Mouse (Mus musculus) intestine, postnatal 0 days (tissue): Measurements from ENCODE around the gene Dda1. TPM values are rescaled to one million over a fixed set of nuclear protein-coding genes. Genes with fewer than 3 reads are reported as not detected.

Experiments
- ATAC-seq: fragments of 200-750 bp; cut with Nextera tagmentation; 2 replicates; pipeline ENCODE4 v1.8.0; 2017; ENCODE audit warnings: mild to moderate bottlenecking, moderate TSS enrichment, moderate library complexity
- H3K27ac ChIP-seq: fragments of 300-500 bp; sonication (generic); 2 replicates; pipeline ENCODE4 v1.5.1; 2014; ENCODE audit warnings: mild to moderate bottlenecking, low read depth, low read length, moderate library complexity
- H3K27me3 ChIP-seq: fragments of 300-500 bp; sonication (generic); replicated peaks from 2 replicates; pipeline ENCODE4 v1.6.1; 2014; ENCODE audit warnings: low read length, mixed read lengths; ENCODE audit not compliant: control insufficient read depth, insufficient read depth
- H3K36me3 ChIP-seq: fragments of 300-500 bp; sonication (generic); 2 replicates; pipeline ENCODE4 v1.6.1; 2014; ENCODE audit warnings: mild to moderate bottlenecking, moderate library complexity; ENCODE audit not compliant: control insufficient read depth, insufficient read depth
- H3K4me1 ChIP-seq: fragments of 300-500 bp; sonication (generic); replicated peaks from 2 replicates; pipeline ENCODE4 v1.6.1; 2014; ENCODE audit warnings: antibody characterized with exemption, low read length, mixed read lengths; ENCODE audit not compliant: control insufficient read depth, insufficient read depth
- H3K4me2 ChIP-seq: fragments of 300-500 bp; sonication (generic); replicated peaks from 2 replicates; pipeline ENCODE4 v1.6.1; 2014; ENCODE audit warnings: low read depth, mild to moderate bottlenecking, moderate library complexity
- H3K4me3 ChIP-seq: fragments of 300-500 bp; sonication (generic); 2 replicates; pipeline ENCODE4 v1.5.1; 2014; ENCODE audit warnings: low read depth, low read length
- H3K9ac ChIP-seq: fragments of 300-500 bp; sonication (generic); 2 replicates; pipeline ENCODE4 v1.6.1; 2014; ENCODE audit warnings: mild to moderate bottlenecking, low read depth, low read length
- H3K9me3 ChIP-seq: fragments of 300-500 bp; sonication (generic); 2 replicates; pipeline ENCODE4 v1.6.1; 2016; ENCODE audit warnings: mixed run types; ENCODE audit not compliant: control insufficient read depth
- CTCF ChIP-seq: sonication (generic); IDR thresholded peaks from 2 replicates; pipeline ENCODE4 v1.5.1; 2016; ENCODE audit warnings: low read depth, mild to moderate bottlenecking, control low read depth, antibody characterized with exemption, moderate library complexity
- WGBS: fragments of 180-500 bp; shearing (Covaris S2); extraction: QIAGEN DNeasy Blood & Tissue Kit; methylation state at CpG from one replicate; pipeline ENCODE4 v1.1.7; 2014; 5-methylcytosine and 5-hydroxymethylcytosine counted together
- polyA plus RNA-seq: library from polyadenylated mRNA; unstranded; fragments of >200 nt; fragmentation: Nextera tagmentation; extraction: Ambion mirVana; gene quantifications from 2 replicates; pipeline ENCODE4 v1.2.1, GENCODE M21; 2015

Gene Dda1
- polyA plus RNA-seq, 1 experiment from 2014 or later = 82.8 TPM

DNA sequence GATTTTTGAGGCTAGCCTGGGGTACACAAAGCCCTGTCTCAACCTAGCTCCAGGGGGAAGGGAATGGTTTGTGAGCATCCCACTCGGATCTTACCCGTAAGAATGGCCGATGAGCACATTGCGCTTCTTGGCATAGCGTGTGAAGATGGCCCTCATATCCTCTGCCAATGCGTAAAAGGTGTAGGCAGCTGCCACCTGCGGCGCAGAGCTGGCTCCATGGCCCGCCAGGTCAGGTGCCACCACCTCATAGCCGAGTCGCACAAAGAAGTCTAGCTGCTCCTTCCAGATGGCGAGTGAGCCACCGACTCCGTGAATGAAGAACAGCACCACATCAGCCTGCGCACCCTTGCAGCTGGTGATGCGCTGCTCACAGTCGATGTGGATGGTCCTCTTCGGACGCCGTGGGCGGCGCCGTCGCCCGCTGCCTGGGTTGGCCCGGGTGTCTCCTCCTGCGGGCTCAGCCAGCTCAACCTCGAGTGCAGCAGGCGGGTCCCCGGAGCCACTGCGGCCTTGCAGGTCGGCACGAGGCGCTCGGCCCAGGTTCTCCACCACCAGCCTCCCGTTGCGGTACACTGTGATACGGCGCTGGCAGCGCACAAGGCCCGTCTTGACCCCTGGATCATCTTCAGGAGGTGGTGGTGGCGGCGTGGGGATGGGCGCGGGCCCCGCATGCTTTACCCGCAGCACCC is 7.7 kb upstream of the Dda1 start:
- no peaks in the 10 kb centered on the region; the same call in 1 of the 2 replicates for H3K36me3 ChIP-seq
- peaks cover 5% of the 10 kb centered on the region; the same call in 1 of the 2 replicates for H3K4me1 ChIP-seq
- TF ChIP-seq CTCF = no peak
- no peak overlapping the region for H3K9ac ChIP-seq
- no peaks in the 10 kb centered on the region for H3K9me3 ChIP-seq
- no peak for ATAC-seq
- H3K4me2 ChIP-seq = no peak overlapping the region
- WGBS = 87% methylated on average over 41 of the region's 47 CpGs
- no peak overlapping the region for H3K27ac ChIP-seq
- H3K27me3 ChIP-seq = no peaks in the 10 kb centered on the region
- no peak overlapping the region for H3K4me3 ChIP-seq

DNA sequence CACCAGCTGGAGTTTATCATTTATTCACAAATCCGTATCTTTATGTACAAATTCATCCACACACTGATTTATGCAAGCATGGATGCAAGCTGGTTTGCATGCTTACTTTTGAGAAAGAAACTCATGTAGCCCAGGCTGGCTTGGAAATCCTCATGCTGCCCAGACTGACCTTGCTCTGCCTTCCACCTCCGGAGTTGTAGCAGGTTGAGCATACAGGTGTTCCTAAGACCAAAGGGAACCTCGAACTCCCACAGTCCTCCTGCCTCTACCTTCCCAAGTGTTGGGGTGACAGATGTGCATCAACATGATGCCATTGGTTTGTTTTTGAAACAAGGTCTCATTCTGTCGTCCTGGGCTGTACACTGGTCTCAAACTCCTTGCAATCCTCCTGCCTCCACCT is 6.8 kb upstream of the Dda1 start:
- H3K4me3 ChIP-seq = no peak overlapping the region
- H3K9ac ChIP-seq = no peak overlapping the region
- 0 out of 2 replicates have a peak overlapping the region, but pooled peaks have one; percentile 91 for H3K4me2 ChIP-seq
- no peaks in the 10 kb centered on the region for H3K9me3 ChIP-seq
- H3K27ac ChIP-seq = no peak overlapping the region
- 72% methylated on average over 4 of the region's 4 CpGs for WGBS
- no peaks in the 10 kb centered on the region; the same call in 1 of the 2 replicates for H3K36me3 ChIP-seq
- no peaks in the 10 kb centered on the region for H3K27me3 ChIP-seq
- no peak for TF ChIP-seq CTCF
- no peak for ATAC-seq
- H3K4me1 ChIP-seq = peaks cover 5% of the 10 kb centered on the region; the same call in 1 of the 2 replicates

DNA sequence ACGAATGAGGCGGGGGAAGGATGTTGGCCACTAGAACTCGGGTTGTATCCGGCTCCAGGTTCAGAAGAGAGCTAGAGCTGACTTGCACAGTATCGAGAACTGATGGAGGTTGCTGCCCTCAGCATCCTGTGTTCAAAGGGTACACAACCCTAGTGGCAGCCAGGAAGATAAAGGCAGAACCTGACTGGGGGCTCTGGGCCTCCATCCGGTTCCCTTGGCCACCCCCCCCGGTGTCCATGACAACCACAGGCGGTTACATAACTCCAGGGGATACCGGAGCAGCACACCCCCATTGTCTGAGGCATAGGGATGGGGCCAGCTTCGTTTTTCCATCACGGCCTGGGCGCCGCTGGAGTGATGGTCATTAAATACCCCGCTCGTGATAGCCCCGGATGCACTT is 6.2 kb upstream of the Dda1 start:
- H3K9me3 ChIP-seq = no peaks in the 10 kb centered on the region
- no peak overlapping the region for H3K27ac ChIP-seq
- TF ChIP-seq CTCF = peak; percentile 12; the same call in 1 of the 2 replicates
- H3K36me3 ChIP-seq = no peaks in the 10 kb centered on the region; the same call in 1 of the 2 replicates
- H3K4me1 ChIP-seq = peaks cover 5% of the 10 kb centered on the region; the same call in 1 of the 2 replicates
- H3K27me3 ChIP-seq = no peaks in the 10 kb centered on the region
- ATAC-seq = no peak
- H3K9ac ChIP-seq = peak overlapping the region; percentile 49
- peak overlapping the region; percentile 65 for H3K4me3 ChIP-seq
- WGBS = 13% methylated on average over 16 of the region's 16 CpGs
- H3K4me2 ChIP-seq = peak overlapping the region; percentile 91

DNA sequence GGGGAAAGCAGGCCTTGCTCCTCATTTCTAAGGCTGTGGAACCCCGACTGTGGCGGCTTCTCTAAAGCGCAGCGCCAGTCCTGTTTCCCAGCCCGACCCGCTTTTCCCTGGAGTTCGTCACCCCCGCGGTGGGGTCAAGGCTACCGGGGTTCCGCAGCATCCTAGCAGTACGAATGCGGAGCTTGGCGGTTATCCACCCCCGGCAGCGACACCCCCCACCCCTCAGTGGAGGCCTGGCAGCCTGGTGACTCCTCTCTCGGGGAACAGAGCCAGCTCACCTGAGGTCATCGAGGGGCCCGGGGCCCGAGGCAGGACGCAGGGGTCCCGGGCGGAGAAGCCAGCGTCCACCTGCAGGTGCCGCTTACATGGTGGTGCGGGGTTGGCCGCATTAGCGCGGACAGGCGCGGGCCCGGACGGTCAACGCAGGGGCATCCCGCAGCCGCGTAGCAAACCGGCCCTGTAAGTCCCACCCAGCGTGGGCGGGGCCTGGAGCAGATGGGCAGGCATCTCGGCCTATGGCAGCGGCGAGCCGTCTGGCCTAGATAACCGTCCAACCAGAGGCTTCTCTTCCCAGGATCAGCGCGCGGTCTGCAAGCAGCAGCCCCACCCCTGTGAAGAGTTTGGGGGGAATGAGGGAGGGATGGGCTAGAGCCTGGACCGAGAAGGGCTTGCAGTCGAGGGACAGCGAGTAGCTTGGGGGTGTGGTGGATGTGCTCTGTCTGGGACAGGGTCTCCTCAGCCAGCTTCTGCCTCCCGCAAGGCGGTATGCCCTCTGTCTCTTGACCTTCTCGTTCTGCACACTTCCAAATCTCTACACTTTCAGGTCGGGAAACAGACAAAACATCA is 5.6 kb upstream of the Dda1 start, which contains the start of gene Abhd8:
Abhd8 (minus strand) TSS at position 468 of the 846 bp plus-strand sequence.
- no peaks in the 10 kb centered on the region for H3K9me3 ChIP-seq
- ATAC-seq = peak; percentile 47
- WGBS = under 1% methylated on average over 53 of the region's 55 CpGs
- 0 out of 2 replicates have a peak, but pooled peaks have one; percentile 24 for TF ChIP-seq CTCF
- H3K27ac ChIP-seq = peak within 1 kb of the TSS; percentile 62
- peak within 1 kb of the TSS; percentile 65 for H3K4me3 ChIP-seq
- peak within 1 kb of the TSS; percentile 49 for H3K9ac ChIP-seq
- H3K27me3 ChIP-seq = no peaks in the 10 kb centered on the region
- no peaks in the 10 kb centered on the region; the same call in 1 of the 2 replicates for H3K36me3 ChIP-seq
- peaks cover 5% of the 10 kb centered on the region; the same call in 1 of the 2 replicates for H3K4me1 ChIP-seq
- H3K4me2 ChIP-seq = peak within 1 kb of the TSS; percentile 91

DNA sequence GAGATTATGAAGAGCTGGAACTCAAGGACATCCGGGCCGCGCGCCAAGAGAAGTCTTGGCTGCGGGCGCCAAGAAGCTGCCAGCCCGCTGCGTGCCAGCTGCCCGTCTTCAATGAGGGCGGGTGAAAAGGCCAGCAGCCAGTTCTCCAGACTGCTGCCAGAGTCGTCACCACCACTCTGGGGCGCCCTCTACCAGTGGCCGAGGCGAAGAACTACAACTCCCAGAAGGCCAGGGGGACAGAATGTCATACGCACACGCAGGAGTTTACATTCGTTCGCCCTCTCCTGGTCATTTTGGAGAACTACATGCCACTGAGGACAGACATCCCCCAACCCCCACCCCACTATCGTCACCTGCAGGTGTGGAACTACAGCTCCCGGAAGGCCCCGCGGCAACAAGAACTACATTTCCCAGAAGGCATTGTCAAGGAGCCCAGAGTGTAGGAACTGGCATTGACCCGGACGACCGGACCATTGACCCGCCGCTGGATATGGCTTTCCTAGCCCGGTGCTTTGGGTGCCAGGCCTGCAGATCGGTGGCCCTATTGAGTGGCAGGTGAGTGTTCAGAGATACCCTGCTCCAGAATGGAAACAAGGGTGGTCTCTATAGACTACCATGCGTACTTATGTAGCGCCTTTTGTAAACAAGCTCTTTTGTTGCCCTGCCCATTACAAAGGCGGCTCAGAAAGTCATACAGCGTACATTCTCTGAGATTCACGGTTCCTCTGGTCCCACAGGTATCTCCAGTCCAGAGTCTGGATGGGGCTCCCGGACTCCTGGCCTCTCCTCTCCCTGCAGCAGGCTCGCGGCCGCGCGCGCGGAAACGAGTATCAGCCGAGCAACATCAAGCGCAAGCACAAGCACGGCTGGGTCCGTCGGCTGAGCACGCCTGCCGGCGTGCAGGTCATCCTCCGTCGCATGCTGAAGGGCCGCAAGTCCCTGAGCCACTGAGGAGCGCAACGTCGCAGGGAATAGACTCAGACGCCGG is 4.2 kb upstream of the Dda1 start, which contains the start of gene Mrpl34:
Mrpl34 (plus strand) TSS at position 447 of the 988 bp plus-strand sequence.
- peaks cover 7% of the 10 kb centered on the region for H3K4me1 ChIP-seq
- peak; percentile 86 for ATAC-seq
- no peaks in the 10 kb centered on the region for H3K9me3 ChIP-seq
- no peaks in the 10 kb centered on the region for H3K27me3 ChIP-seq
- no peaks in the 10 kb centered on the region; the same call in 1 of the 2 replicates for H3K36me3 ChIP-seq
- peak; percentile 99 for TF ChIP-seq CTCF
- under 1% methylated on average over 59 of the region's 59 CpGs for WGBS
- peak within 1 kb of the TSS; percentile 91 for H3K4me2 ChIP-seq
- H3K4me3 ChIP-seq = peak within 1 kb of the TSS; percentile 65
- H3K9ac ChIP-seq = peak within 1 kb of the TSS; percentile 43
- H3K27ac ChIP-seq = peak within 1 kb of the TSS; percentile 62
